Mouse (Mus musculus): ENCODE data around the gene Piezo1.

The Piezo1 gene

GRCm38 (mm10) chr8:122515699-122516098 is 35.4 kb downstream of the Piezo1 start:
- ATAC-seq (ENCODE audit: insufficient number of reproducible peaks, low FRiP score, low TSS enrichment): no peak

- ATAC-seq (ENCODE audit: insufficient number of reproducible peaks, low FRiP score, low TSS enrichment): no peak
These were observed 38.7 kb downstream of the Piezo1 start for GRCm38 (mm10) chr8:122512392-122512791.

DNA sequence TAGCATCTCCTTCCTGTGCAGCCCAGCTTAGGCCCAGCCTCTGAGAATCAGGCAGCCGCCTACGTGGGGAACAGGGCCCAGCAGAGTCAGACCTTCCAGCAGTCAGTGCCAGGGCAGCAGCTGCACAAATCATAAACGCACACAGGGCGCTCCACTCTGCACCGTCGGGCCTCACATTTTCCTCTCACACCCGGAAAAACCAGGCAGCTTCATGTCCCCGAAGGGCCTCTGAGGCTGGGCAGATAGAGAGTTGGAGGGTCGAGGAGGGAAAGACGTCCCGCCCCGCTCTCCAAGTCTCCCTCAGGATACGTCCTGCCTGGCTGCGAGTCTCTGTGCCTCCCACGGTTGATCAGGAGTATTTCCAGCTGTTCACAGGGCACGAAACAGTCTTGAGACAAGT is 39.6 kb downstream of the Piezo1 start:
- no peak for ATAC-seq (ENCODE audit: insufficient number of reproducible peaks, low FRiP score, low TSS enrichment)

DNA sequence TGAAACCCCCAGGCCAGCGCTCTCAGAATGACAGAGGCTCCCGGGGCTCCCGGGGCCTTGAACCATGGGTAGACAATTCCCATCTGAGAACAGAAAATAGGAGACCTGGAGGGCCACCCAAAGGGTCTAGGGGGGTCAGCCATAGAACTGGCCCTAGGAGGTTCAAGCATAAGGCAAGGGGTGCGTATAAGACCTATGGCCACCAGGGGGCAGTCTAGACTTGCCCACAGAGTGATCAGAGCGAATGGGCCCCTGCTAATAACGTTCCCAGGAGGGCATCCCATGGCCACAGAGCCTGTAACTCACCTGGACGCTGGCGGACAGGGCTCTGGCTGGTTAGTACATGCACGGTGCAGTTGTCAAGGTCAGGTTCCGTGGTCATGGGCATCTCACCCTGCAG is 50.3 kb downstream of the Piezo1 start:
- peak; percentile 77; the same call in 1 of the 2 replicates for ATAC-seq (ENCODE audit: insufficient number of reproducible peaks, low FRiP score, low TSS enrichment)

DNA sequence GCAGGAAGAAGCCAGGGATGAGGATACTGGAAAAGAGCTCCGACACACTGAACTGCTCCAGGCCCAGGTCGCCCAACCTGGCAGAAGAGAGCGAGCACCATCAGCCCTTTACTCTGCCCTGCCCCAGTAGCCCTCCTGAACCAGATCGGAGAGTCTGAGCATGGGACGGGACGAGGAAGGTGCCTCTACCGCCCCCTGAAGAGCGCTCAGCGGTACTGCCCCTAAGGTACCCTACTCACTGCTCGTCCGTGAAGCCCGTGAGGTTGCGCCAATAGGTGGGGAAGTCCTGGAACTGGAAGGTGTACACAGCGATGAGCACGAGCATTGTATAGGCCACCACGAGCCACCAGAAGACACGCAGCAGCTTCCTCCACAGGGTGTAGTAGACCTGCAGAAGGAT is 53.2 kb downstream of the Piezo1 start:
- no peak for ATAC-seq (ENCODE audit: insufficient number of reproducible peaks, low FRiP score, low TSS enrichment)

- ATAC-seq (ENCODE audit: insufficient number of reproducible peaks, low FRiP score, low TSS enrichment): no peak
These were observed 54.0 kb downstream of the Piezo1 start for GRCm38 (mm10) chr8:122497016-122497734.

GRCm38 (mm10) chr8:122488387-122488786 is 62.7 kb downstream of the Piezo1 start:
- ATAC-seq (ENCODE audit: insufficient number of reproducible peaks, low FRiP score, low TSS enrichment): no peak

DNA sequence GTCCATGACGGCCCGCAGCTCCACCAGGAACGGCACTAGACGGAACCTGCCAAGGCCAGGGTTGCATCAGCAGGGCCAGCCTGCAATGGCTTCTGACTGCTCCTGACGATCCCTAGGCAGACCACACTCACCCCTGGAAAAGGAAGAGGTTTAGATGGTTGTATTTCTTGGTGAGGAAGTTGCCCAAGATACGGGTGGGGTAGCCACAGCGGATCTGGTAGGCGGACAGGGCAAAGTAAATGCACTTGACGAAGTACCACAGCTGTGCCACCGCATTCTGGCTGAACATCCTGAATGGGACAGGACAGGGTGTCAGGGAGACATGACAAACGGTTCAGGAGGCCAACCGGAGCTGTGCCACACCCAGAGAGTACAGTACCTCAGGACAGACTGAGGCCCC is 66.3 kb downstream of the Piezo1 start:
- no peak for ATAC-seq (ENCODE audit: insufficient number of reproducible peaks, low FRiP score, low TSS enrichment)

- no peak for ATAC-seq (ENCODE audit: insufficient number of reproducible peaks, low FRiP score, low TSS enrichment)
These were observed 67.3 kb downstream of the Piezo1 start for GRCm38 (mm10) chr8:122483877-122484276.

DNA sequence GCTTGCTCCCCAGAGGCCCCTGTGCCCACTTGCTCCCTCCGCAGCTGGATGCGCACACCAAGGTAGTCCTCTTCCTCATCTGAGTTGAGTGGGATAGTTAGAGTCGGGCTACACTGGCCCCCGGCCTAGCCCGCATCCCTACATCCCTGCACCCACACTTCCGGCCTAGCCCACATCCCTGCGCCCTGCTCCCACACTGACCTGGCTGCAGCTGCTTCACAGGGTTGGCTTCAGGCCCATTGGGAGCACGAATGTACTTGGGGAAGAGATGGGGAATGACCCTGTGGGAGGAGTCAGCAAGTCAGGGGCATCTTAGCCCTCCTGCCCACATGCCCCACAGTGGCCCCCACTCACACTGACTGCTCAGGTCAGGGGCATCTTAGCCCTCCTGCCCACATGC is 68.7 kb downstream of the Piezo1 start:
- no peak for ATAC-seq (ENCODE audit: insufficient number of reproducible peaks, low FRiP score, low TSS enrichment)

DNA sequence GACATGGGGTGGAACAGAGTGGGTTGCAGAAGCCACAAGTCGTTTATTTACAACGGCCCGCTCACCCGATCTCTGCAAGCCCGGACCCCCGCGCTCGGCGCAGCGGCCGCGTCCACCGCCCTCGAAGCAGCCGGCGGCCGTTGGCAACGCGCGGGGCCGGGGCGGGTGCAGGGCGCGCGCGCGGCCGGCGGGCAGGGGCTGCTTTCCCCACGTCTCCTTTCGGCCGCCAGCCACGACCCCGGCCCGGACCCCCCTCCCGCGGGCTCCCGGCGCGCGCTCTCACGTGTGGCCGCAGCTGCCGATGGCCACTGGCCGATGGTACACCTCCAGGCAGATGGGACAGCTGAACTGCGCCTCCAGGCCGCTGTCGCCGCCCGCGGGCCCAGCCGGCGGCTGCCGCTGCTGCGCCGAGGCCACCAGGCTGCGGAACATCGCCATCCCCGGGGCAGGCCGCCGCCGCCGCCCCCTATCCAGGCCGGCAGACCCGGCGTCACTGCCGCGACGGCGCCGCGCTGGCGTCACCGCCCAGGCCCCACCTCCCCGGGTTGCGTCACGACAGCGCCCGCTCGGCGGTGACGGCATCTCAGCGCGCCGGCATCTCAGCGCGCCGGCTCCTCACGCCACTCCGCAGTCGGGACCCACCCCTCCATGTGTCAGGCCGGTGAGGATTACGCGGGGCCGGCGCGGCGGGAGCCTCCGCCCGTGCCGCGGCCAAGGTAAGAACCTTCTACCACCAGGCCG is 75.4 kb downstream of the Piezo1 start, which contains the start of the genes Rnf166 and Ctu2:
Gene Rnf166, minus strand, starts transcription at position 485 of the 741 bp plus-strand sequence.
Gene Ctu2, plus strand, starts transcription at position 564 of the 741 bp plus-strand sequence.
- peak; percentile 78 for ATAC-seq (ENCODE audit: insufficient number of reproducible peaks, low FRiP score, low TSS enrichment)

DNA sequence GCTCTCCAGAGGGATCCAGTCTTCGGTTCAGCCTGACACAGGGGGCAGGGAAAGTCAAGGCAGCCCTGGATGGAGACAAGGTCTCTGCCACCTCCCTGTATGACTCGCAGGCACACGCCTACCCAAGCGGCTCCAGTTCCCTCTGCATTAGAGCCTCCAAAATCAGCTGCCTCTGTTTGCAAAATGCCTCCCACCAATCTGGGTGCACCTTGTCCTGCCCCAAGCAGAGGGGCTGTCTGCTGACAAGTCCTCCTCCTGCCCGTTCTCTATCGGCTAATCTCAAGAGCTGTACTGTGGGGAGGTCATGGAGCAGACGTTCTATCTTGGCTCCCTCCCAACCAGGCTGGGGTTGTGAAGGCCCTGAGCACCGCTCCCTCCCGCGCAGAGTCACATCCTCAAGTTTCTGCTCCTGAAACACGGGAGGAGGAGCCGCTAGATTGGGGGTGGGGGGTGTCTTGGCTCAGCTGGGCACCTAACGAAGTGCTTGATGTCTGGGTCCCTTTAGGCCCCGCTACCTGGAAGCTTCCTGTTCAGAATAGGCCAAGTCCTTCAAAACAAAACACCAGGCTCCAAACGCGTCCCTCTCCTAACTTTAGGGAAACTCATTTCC is 76.1 kb downstream of the Piezo1 start:
- no peak for ATAC-seq (ENCODE audit: insufficient number of reproducible peaks, low FRiP score, low TSS enrichment)

GRCm38 (mm10) chr8:122473911-122474421 is 77.2 kb downstream of the Piezo1 start:
- ATAC-seq (ENCODE audit: insufficient number of reproducible peaks, low FRiP score, low TSS enrichment): no peak

DNA sequence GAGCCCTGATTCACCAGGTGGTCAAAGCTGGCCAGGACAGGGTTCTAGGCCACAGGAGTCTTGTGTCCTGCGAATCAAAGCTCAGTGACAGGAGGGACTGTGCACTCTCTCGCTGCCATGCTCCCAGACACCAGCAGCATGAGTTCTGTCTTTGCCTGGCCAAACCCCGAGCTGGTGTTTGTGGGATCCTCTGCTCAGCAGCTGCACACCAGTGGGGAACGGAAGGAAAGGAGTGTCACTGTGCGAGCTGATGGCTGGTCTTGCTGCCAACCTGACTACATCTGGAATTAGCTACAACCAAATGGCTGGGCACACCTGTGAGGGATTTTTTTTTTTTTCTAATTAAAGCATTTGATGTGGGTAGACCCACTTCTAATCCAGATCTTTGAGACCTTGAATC is 80.4 kb downstream of the Piezo1 start:
- ATAC-seq (ENCODE audit: insufficient number of reproducible peaks, low FRiP score, low TSS enrichment): no peak

- no peak for ATAC-seq (ENCODE audit: insufficient number of reproducible peaks, low FRiP score, low TSS enrichment)
These were observed 81.2 kb downstream of the Piezo1 start for GRCm38 (mm10) chr8:122469965-122470364.

GRCm38 (mm10) chr8:122469407-122469806 is 81.7 kb downstream of the Piezo1 start:
- no peak for ATAC-seq (ENCODE audit: insufficient number of reproducible peaks, low FRiP score, low TSS enrichment)

DNA sequence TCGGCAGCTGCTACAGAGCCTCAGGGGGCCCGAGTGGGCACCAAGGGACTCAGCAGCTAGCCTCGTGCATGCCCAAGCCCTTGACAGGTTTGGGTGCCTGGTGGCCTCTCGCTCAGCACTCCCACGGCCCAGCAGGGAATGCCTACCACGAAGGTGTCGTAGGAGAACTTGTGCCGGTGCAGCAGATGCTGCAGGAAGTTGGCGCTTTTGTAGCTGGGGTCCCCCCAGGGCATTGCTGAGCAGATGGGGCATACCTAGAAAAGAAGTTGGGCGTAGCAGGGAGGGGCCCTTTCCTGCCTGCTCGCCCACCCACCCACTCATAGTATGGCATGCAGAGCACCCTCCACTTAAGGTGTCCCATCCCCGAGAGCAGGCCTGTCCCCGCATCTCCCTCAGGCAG is 83.3 kb downstream of the Piezo1 start:
- ATAC-seq (ENCODE audit: insufficient number of reproducible peaks, low FRiP score, low TSS enrichment): no peak

DNA sequence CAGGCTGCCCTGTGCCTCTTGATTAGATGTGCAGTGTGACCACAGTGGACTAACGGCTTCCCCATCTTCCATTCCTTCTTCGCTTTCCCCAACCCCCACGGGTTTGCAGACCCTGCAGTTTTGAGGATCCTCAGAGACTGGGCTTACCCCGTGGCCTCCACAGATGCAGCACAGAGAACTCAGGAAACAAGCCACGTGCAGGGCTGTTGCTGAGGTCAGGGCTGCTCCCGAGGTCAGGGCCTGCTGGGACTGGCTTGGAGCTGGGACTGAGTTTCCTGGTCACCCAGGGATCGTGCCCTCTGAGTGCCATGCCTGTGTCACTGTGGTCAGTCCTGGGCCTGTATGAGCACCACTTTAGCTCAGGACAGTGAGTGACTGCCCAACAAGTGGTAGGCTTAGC is 86.1 kb downstream of the Piezo1 start:
- ATAC-seq (ENCODE audit: insufficient number of reproducible peaks, low FRiP score, low TSS enrichment): no peak

- ATAC-seq (ENCODE audit: insufficient number of reproducible peaks, low FRiP score, low TSS enrichment): no peak
These were observed 87.2 kb downstream of the Piezo1 start for GRCm38 (mm10) chr8:122463651-122464640.

GRCm38 (mm10) chr8:122462510-122462909 is 88.6 kb downstream of the Piezo1 start:
- no peak for ATAC-seq (ENCODE audit: insufficient number of reproducible peaks, low FRiP score, low TSS enrichment)

Data from cerebellum, adult (tissue).